Comparison of ENCODE assay signal across 8 mouse cellular contexts in the genomic region with DNA sequence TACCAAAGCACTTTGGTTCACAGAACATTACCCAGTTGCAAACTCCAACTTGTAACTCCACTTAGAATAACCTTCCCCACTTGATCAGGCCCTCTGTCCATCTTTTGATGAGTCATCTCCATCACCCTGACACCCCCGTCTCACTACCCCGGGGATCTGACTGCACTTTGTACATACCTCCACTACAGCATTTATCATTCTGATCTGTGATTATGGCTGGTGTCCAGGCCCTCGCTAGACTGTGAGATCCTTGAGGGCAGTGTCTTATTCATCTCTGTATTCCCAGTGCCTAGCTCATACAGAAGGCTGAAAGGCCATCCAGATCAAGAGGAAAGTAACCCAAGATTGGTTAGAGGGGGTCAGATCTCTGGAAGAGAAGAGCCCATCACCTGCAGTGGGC. TPM values are rescaled to one million over a fixed set of nuclear protein-coding genes. Genes with fewer than 3 reads are reported as not detected.
DNase-seq lines count a peak whose midpoint lies in the region; ATAC-seq and TF ChIP-seq lines count a peak whose summit lies in the region.

No protein-coding gene starts in this region.

- H3K27me3 ChIP-seq in C2C12 (ENCODE audit: control insufficient read depth, insufficient read depth, insufficient read length): no peaks in the 10 kb centered on the region
- H3K27me3 ChIP-seq in forebrain, postnatal 0 days (ENCODE audit: insufficient read depth, low read length): no peaks in the 10 kb centered on the region
- H3K27me3 ChIP-seq in liver, embryonic 15.5 days: peaks cover 4% of the 10 kb centered on the region; the same call in 1 of the 2 replicates

- H3K4me3 ChIP-seq in gastrocnemius, adult 2 months: peak overlapping the region; percentile 73
- peak overlapping the region; percentile 63 for H3K4me3 ChIP-seq in C2C12 (ENCODE audit: insufficient read depth, poor library complexity, severe bottlenecking)
- H3K4me3 ChIP-seq in forebrain, postnatal 0 days (ENCODE audit: low read depth, low read length): peak overlapping the region; percentile 63
- peak overlapping the region; percentile 71 for H3K4me3 ChIP-seq in liver, embryonic 15.5 days (replicated peaks)

- no peaks in the 10 kb centered on the region for H3K79me3 ChIP-seq in C2C12 (ENCODE audit: low read depth)

- 60% methylated on average over 3 of the region's 3 CpGs for WGBS in forebrain, postnatal 0 days
- WGBS in liver, embryonic 15.5 days (ENCODE audit: insufficient replicate concordance): 16% methylated on average over 3 of the region's 3 CpGs

- peak overlapping the region; percentile 94 for H3K4me2 ChIP-seq in forebrain, postnatal 0 days (ENCODE audit: low read depth)
- peak overlapping the region; percentile 92 for H3K4me2 ChIP-seq in liver, embryonic 15.5 days

- no peak overlapping the region for H3ac ChIP-seq in C2C12 (ENCODE audit: control insufficient read depth, insufficient read length, low read depth)

- intact Hi-C loops in gastrocnemius, adult 2 months (cut with DNase I): loop anchor here (5.0 to 10.0 kb wide), 2 partner anchors 184 to 394 kb away; no protein-coding TSS in a partner anchor
- intact Hi-C loops in gastrocnemius, postnatal 36 days (cut with DNase I): loop anchor here (5.0 kb wide), 1 partner anchor 116 kb away; a partner anchor contains a TSS
- intact Hi-C loops in left cerebral cortex, postnatal 36 days (cut with DNase I): loop anchor here (5.0 kb wide), 1 partner anchor 41 kb away; no protein-coding TSS in a partner anchor

- peak overlapping the region; percentile 70; the same call in 1 of the 2 replicates for H3K9ac ChIP-seq in forebrain, postnatal 0 days
- peak overlapping the region; percentile 67 for H3K9ac ChIP-seq in liver, embryonic 15.5 days

- no peaks in the 10 kb centered on the region for H3K79me2 ChIP-seq in C2C12 (ENCODE audit: control insufficient read depth, insufficient read depth)

- no peak for ATAC-seq in forebrain, postnatal 0 days
- no peak for ATAC-seq in liver, embryonic 15.5 days (ENCODE audit: insufficient read depth)

- H3K36me3 ChIP-seq in C2C12 (ENCODE audit: control insufficient read depth, insufficient read depth): peaks cover 4% of the 10 kb centered on the region
- no peaks in the 10 kb centered on the region for H3K36me3 ChIP-seq in forebrain, postnatal 0 days (ENCODE audit: insufficient read depth)
- H3K36me3 ChIP-seq in liver, embryonic 15.5 days (replicated peaks): no peaks in the 10 kb centered on the region

- no peaks in the 10 kb centered on the region for H3K9me3 ChIP-seq in forebrain, postnatal 0 days (ENCODE audit: low read length)
- no peaks in the 10 kb centered on the region for H3K9me3 ChIP-seq in liver, embryonic 15.5 days (replicated peaks)

- no peak overlapping the region; the same call in 1 of the 2 replicates for H3K27ac ChIP-seq in gastrocnemius, adult 2 months
- no peak overlapping the region for H3K27ac ChIP-seq in forebrain, postnatal 0 days (ENCODE audit: low read depth, low read length)
- no peak overlapping the region for H3K27ac ChIP-seq in liver, embryonic 15.5 days (replicated peaks)

- peaks cover 12% of the 10 kb centered on the region for H3K4me1 ChIP-seq in forebrain, postnatal 0 days (ENCODE audit: insufficient read depth)
- H3K4me1 ChIP-seq in liver, embryonic 15.5 days (replicated peaks): peaks cover 71% of the 10 kb centered on the region

- no peak for TF ChIP-seq CTCF in gastrocnemius, adult 2 months (IDR thresholded peaks at IDR 0.05)
- no peak for TF ChIP-seq CTCF in C2C12 (IDR thresholded peaks at IDR 0.05; ENCODE audit: control insufficient read depth, insufficient read depth, insufficient read length)
- no peak for TF ChIP-seq CTCF in forebrain, postnatal 0 days (IDR thresholded peaks at IDR 0.05; ENCODE audit: low read depth)

- no peak for DNase-seq in gastrocnemius, adult 2 months
- no peak for DNase-seq in gastrocnemius, postnatal 36 days
- DNase-seq in forebrain, postnatal 0 days: no peak
- no peak for DNase-seq in left cerebral cortex, postnatal 36 days (ENCODE audit: low spot score in 2 of 2)
- no peak for DNase-seq in spleen, adult 18-20 months
- DNase-seq in urinary bladder, adult 2 months (ENCODE audit: low spot score): no peak

TF ChIP-seq in C2C12, 6 proteins besides CTCF, POLR2A, EP300 and RAD21:
- TF ChIP-seq MYOG (IDR thresholded peaks at IDR 0.05; ENCODE audit: control insufficient read depth, extremely low read depth, insufficient read length): no peak
- TF ChIP-seq USF1 (IDR thresholded peaks at IDR 0.05; ENCODE audit: low read depth): no peak
- TF ChIP-seq FOSL1 (IDR thresholded peaks at IDR 0.05; ENCODE audit: insufficient read depth, low read length, poor library complexity, severe bottlenecking): no peak
- no peak for TF ChIP-seq MYOD1 (IDR thresholded peaks at IDR 0.05; ENCODE audit: control insufficient read depth, insufficient read length, low read depth)
- TF ChIP-seq CEBPB (IDR thresholded peaks at IDR 0.05; ENCODE audit: low read depth): no peak
- no peak for TF ChIP-seq MAX (IDR thresholded peaks at IDR 0.05)

RNA-seq across cellular contexts. Expression of a gene that starts 1.0 kb away (rescaled TPM):
- total RNA-seq in gastrocnemius, adult 2 months (2021): 1 to 10 TPM; 4.0 to 5.0 TPM
- total RNA-seq in gastrocnemius, postnatal 36 days (2021): 1 to 10 TPM; 3.8 to 4.9 TPM
- polyA plus RNA-seq in C2C12 (2012; fragmentation: generic; extraction: Trizol): 17.9 TPM
- 13.5 and 16.3 TPM in 2 replicates for total RNA-seq in forebrain, postnatal 0 days (2014; rRNA removed)
- 20.6 and 20.9 TPM in 2 replicates for polyA plus RNA-seq in forebrain, postnatal 0 days (2015; fragmentation: Nextera tagmentation; extraction: Ambion mirVana)
- 13.0 and 14.5 TPM in 2 replicates for polyA plus RNA-seq in liver, embryonic 15.5 days (2015; fragmentation: Nextera tagmentation; extraction: Ambion mirVana)
- total RNA-seq in left cerebral cortex, postnatal 36 days (2021): 1 to 10 TPM; 4.7 to 7.2 TPM
- 29.4 and 31.5 TPM in 2 replicates for polyA plus RNA-seq in urinary bladder, adult 2 months (2012; rRNA removed)

RNA-seq across cellular contexts. Expression of a gene that starts 1.4 kb away (rescaled TPM):
- not detected for total RNA-seq in gastrocnemius, adult 2 months (2021)
- not detected for total RNA-seq in gastrocnemius, postnatal 36 days (2021)
- not detected for polyA plus RNA-seq in C2C12 (2012; fragmentation: generic; extraction: Trizol)
- total RNA-seq in forebrain, postnatal 0 days (2014; rRNA removed): 0.33 and 0.77 TPM in 2 replicates
- 0.82 and 1.1 TPM in 2 replicates for polyA plus RNA-seq in forebrain, postnatal 0 days (2015; fragmentation: Nextera tagmentation; extraction: Ambion mirVana)
- 0.09 and 0.13 TPM in 2 replicates for polyA plus RNA-seq in liver, embryonic 15.5 days (2015; fragmentation: Nextera tagmentation; extraction: Ambion mirVana)
- under 1 TPM in 1 of 2 experiments, not detected in 1; 0.88 TPM for total RNA-seq in left cerebral cortex, postnatal 36 days (2021)
- 1.3 and 1.9 TPM in 2 replicates for polyA plus RNA-seq in urinary bladder, adult 2 months (2012; rRNA removed)

RNA-seq across cellular contexts. Expression of a gene that starts 5.9 kb away (rescaled TPM):
- total RNA-seq in gastrocnemius, adult 2 months (2021): not detected
- total RNA-seq in gastrocnemius, postnatal 36 days (2021): under 1 TPM; 0.20 to 0.28 TPM
- 0.22 TPM for polyA plus RNA-seq in C2C12 (2012; fragmentation: generic; extraction: Trizol)
- 15.1 and 16.7 TPM in 2 replicates for total RNA-seq in forebrain, postnatal 0 days (2014; rRNA removed)
- 19.2 and 23.0 TPM in 2 replicates for polyA plus RNA-seq in forebrain, postnatal 0 days (2015; fragmentation: Nextera tagmentation; extraction: Ambion mirVana)
- polyA plus RNA-seq in liver, embryonic 15.5 days (2015; fragmentation: Nextera tagmentation; extraction: Ambion mirVana): 1.1 and 1.5 TPM in 2 replicates
- 10 to 100 TPM; 19.5 to 23.3 TPM for total RNA-seq in left cerebral cortex, postnatal 36 days (2021)
- polyA plus RNA-seq in urinary bladder, adult 2 months (2012; rRNA removed): 0.98 and 1.7 TPM in 2 replicates

Comparison
In these comparisons a context has a peak if more than half of its experiments do, and no peak if none do; other contexts are left out.
1. RNA of a gene that starts 5.9 kb away (total RNA-seq): 19.5 to 23.3 TPM in left cerebral cortex, postnatal 36 days and 15.1 to 16.7 TPM in forebrain, postnatal 0 days; 0.20 to 0.28 TPM in gastrocnemius, postnatal 36 days and not detected in gastrocnemius, adult 2 months; every median in the first group is over 10 times any median in the second.
2. Peak in every context shown above with its lines, with median percentiles within 50 percentile points of each other: H3K4me3 ChIP-seq.